Mouse (Mus musculus): Measurements from ENCODE around the gene Robo1. TPM values are rescaled to one million over a fixed set of nuclear protein-coding genes. Genes with fewer than 3 reads are reported as not detected.

Robo1 gene
- polyA plus RNA-seq, 1 experiment, result 74.4 TPM

DNA sequence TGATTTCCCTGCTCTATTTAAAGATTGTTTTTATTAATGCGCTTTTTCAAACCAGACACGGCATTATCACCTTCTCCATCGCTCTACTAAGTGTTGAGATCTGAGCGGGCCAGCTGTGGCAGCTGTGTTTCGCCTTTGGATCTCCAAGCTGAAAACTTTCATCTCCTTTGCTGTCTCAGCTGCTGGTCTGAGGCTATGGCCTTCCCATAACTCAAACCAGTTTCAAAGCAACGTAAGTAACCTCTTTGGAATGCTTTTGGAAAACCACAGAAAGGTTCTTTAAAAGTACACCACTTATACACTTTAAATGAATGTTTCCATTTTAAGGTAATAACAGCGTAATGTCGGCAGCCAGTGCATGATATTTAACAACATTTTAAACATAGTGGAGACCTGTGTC lies 520.3 kb downstream of the Robo1 start:
- no peak overlapping the region for H3K4me3 ChIP-seq (ENCODE audit: insufficient read depth, low read depth, low read length)
- no peak overlapping the region for H3K27ac ChIP-seq (ENCODE audit: insufficient read depth, low read depth, low read length)
- H3K4me1 ChIP-seq (ENCODE audit: control insufficient read depth, insufficient read depth, low read length), result no peaks in the 10 kb centered on the region
- no peak for TF ChIP-seq POLR2A (IDR thresholded peaks at IDR 0.05; ENCODE audit: insufficient read depth, low read depth, low read length)
- TF ChIP-seq CTCF (IDR thresholded peaks at IDR 0.05; ENCODE audit: insufficient read depth, low read depth, low read length), result no peak
- WGBS, result 84% methylated on average over 8 of the region's 8 CpGs

DNA sequence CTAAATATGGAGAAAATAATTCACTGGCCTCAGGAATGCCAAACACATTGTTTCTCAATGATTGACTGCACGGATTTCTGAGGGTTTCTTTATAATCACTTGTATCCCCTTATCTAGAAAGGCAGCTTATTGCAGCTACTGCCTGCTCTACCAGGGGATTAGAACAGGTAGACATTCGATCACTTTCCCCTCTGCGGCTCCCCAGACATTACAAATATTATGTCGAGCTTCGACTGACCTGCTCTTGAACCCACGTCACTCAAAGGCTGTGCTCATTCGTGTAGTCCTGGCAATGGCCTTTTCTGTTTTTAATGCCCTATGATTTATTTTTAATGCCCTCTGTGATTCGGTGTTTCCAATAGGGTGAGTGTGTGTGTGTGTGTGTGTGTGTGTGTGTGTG lies 521.4 kb downstream of the Robo1 start:
- Histone ChIP-seq H3K4me1 (ENCODE audit: control insufficient read depth, insufficient read depth, low read length) (no peaks in the 10 kb centered on the region), H3K4me3 (ENCODE audit: insufficient read depth, low read depth, low read length) (no peak overlapping the region), H3K27ac (ENCODE audit: insufficient read depth, low read depth, low read length) (no peak overlapping the region)
- 88% methylated on average over 8 of the region's 8 CpGs for WGBS
- TF ChIP-seq CTCF (IDR thresholded peaks at IDR 0.05; ENCODE audit: insufficient read depth, low read depth, low read length), result no peak
- no peak for TF ChIP-seq POLR2A (IDR thresholded peaks at IDR 0.05; ENCODE audit: insufficient read depth, low read depth, low read length)

DNA sequence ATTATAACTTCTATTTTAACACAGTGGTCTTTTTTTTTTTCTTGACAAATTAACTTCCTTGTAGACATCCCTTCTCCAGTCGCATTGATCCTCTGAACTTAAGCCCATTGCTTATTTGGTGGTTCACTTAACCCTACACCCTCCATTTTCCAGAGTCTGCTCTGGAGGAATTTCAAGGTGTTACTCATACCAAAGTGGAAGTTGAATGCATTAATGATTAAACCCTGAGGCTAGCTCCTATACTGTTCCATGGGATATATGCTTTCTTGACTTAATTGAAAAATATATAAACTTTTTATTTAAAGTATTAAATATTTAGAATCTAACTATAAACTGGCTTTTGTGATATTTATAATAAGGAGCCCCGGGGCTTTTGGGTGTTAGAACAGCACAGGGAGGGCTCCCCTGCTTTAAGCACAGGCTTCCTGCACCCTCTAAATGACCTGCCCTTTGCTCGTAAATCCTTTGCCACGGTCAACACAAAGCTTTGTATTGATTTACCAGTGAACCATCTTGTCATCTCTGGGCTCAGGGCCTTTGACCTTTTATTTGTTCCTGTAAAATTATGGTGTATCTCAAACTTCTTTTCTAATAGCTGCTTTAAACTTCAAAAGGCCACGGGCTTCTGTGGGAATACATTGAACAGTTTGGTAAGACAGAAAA lies 522.4 kb downstream of the Robo1 start:
- 87% methylated on average over 5 of the region's 5 CpGs for WGBS
- TF ChIP-seq CTCF (IDR thresholded peaks at IDR 0.05; ENCODE audit: insufficient read depth, low read depth, low read length) (no peak), POLR2A (IDR thresholded peaks at IDR 0.05; ENCODE audit: insufficient read depth, low read depth, low read length) (no peak)
- no peak overlapping the region for H3K4me3 ChIP-seq (ENCODE audit: insufficient read depth, low read depth, low read length)
- H3K4me1 ChIP-seq (ENCODE audit: control insufficient read depth, insufficient read depth, low read length), result no peaks in the 10 kb centered on the region
- no peak overlapping the region for H3K27ac ChIP-seq (ENCODE audit: insufficient read depth, low read depth, low read length)

DNA sequence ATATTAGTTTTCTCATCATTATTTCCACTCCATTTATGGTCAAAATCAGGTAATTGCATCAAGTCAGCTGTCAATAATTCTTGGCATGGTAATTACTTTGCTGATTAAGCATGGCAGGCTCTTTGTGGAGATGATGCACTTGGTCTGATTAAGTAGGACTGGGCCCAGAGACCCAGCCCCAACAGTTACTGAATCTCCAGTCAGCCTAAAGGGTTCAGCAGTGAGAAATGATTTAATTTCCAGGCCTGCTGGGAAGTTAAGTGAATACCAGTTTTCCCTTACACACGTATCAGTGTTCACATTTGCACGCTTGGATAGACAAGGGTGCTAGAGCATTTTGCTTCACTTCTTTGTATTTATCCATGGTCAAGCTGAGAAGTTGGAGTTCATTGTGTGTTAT lies 526.2 kb downstream of the Robo1 start:
- H3K4me3 ChIP-seq (ENCODE audit: insufficient read depth, low read depth, low read length), result no peak overlapping the region
- WGBS, result 89% methylated on average over 2 of the region's 2 CpGs
- no peaks in the 10 kb centered on the region for H3K4me1 ChIP-seq (ENCODE audit: control insufficient read depth, insufficient read depth, low read length)
- TF ChIP-seq CTCF (IDR thresholded peaks at IDR 0.05; ENCODE audit: insufficient read depth, low read depth, low read length), result no peak
- TF ChIP-seq POLR2A (IDR thresholded peaks at IDR 0.05; ENCODE audit: insufficient read depth, low read depth, low read length), result no peak
- H3K27ac ChIP-seq (ENCODE audit: insufficient read depth, low read depth, low read length), result no peak overlapping the region

- Histone ChIP-seq H3K4me1 (ENCODE audit: control insufficient read depth, insufficient read depth, low read length) (no peaks in the 10 kb centered on the region), H3K27ac (ENCODE audit: insufficient read depth, low read depth, low read length) (no peak overlapping the region), H3K4me3 (ENCODE audit: insufficient read depth, low read depth, low read length) (no peak overlapping the region)
- 60% methylated on average over 1 of the region's 1 CpGs for whole genome bisulfite sequencing
- TF ChIP-seq POLR2A (IDR thresholded peaks at IDR 0.05; ENCODE audit: insufficient read depth, low read depth, low read length) (no peak), CTCF (IDR thresholded peaks at IDR 0.05; ENCODE audit: insufficient read depth, low read depth, low read length) (no peak)
These were observed 530.9 kb downstream of the Robo1 start for GRCm38 (mm10) chr16:72839031-72839430.

DNA sequence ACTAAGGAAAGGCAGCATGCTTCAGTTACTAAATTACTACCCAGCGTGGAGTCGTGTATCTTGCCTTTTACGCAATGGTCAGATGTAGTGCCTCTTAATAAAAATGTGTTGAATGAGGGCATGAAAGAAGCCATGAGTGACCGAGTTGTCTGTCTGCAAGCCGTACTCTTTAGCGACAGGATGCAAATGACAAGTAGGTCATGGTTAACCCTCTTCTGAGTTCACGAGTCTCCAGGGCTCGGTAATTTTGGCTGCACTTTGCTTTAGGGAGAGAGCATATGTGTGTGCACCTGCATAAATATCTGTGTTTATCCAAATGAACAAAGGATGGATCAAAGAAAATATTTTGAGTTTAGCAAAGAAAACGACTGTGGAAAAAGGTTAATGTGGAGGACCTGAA lies 533.0 kb downstream of the Robo1 start:
- 66% methylated on average over 9 of the region's 9 CpGs for WGBS
- Histone ChIP-seq H3K27ac (ENCODE audit: insufficient read depth, low read depth, low read length) (no peak overlapping the region), H3K4me1 (ENCODE audit: control insufficient read depth, insufficient read depth, low read length) (no peaks in the 10 kb centered on the region), H3K4me3 (ENCODE audit: insufficient read depth, low read depth, low read length) (no peak overlapping the region)
- TF ChIP-seq POLR2A (IDR thresholded peaks at IDR 0.05; ENCODE audit: insufficient read depth, low read depth, low read length), result no peak
- no peak for TF ChIP-seq CTCF (IDR thresholded peaks at IDR 0.05; ENCODE audit: insufficient read depth, low read depth, low read length)

DNA sequence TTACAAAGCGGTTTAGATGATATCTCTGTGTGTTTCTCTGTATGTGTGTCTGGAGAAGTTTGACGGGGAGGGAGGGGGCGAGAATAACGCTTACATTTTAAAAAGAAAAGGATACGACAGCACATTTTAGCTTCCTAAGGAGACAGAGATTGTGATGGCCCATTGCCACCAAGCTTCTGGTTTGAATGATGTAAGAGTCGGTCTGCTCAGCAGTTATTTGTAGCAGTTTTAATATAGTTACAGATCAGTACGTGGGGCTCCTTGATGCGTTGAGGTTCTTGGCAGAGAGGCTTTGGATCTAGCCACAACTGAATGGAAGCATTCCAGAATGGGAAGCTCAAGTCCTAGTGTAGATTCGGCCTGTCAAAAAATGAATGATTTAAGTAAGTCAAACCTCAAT lies 546.0 kb downstream of the Robo1 start:
- H3K4me1 ChIP-seq (ENCODE audit: control insufficient read depth, insufficient read depth, low read length), result no peaks in the 10 kb centered on the region
- no peak overlapping the region for H3K27ac ChIP-seq (ENCODE audit: insufficient read depth, low read depth, low read length)
- TF ChIP-seq POLR2A (IDR thresholded peaks at IDR 0.05; ENCODE audit: insufficient read depth, low read depth, low read length) (no peak), CTCF (IDR thresholded peaks at IDR 0.05; ENCODE audit: insufficient read depth, low read depth, low read length) (no peak)
- WGBS, result 86% methylated on average over 9 of the region's 9 CpGs
- H3K4me3 ChIP-seq (ENCODE audit: insufficient read depth, low read depth, low read length), result no peak overlapping the region

DNA sequence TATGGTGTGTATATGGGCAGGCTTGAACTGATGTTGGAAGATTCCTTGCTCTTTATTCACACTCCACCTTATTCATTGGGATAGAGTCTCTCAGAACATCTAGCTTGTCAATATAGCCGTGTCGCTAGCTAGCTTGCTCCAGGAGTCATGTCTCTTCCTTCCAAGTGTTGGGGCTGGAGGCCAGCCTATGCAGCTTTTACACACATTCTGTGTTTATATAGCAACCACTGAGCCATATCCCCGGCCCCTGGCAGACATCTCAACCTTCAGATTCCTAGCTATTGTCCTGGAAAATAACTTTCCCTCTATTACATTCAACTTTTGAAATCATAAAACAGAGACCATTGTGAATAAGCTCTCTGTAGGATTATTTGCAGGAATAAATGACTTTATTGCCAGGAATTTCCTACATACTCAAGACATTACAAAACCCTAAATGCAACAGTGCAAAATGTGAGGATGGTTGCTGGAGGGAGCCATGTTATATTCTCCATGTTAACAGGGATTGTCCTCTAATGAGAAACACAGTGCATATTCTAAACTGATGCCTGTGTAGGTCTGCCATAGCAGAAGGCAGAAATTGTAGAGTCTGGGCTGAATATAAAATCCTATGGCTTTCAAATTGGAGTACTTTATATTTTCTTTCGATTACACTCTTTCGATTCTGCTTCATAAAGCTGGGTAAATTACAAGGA lies 546.9 kb downstream of the Robo1 start:
- TF ChIP-seq POLR2A (IDR thresholded peaks at IDR 0.05; ENCODE audit: insufficient read depth, low read depth, low read length) (no peak), CTCF (IDR thresholded peaks at IDR 0.05; ENCODE audit: insufficient read depth, low read depth, low read length) (no peak)
- 93% methylated on average over 5 of the region's 5 CpGs for WGBS
- no peak overlapping the region for H3K27ac ChIP-seq (ENCODE audit: insufficient read depth, low read depth, low read length)
- no peaks in the 10 kb centered on the region for H3K4me1 ChIP-seq (ENCODE audit: control insufficient read depth, insufficient read depth, low read length)
- no peak overlapping the region for H3K4me3 ChIP-seq (ENCODE audit: insufficient read depth, low read depth, low read length)

DNA sequence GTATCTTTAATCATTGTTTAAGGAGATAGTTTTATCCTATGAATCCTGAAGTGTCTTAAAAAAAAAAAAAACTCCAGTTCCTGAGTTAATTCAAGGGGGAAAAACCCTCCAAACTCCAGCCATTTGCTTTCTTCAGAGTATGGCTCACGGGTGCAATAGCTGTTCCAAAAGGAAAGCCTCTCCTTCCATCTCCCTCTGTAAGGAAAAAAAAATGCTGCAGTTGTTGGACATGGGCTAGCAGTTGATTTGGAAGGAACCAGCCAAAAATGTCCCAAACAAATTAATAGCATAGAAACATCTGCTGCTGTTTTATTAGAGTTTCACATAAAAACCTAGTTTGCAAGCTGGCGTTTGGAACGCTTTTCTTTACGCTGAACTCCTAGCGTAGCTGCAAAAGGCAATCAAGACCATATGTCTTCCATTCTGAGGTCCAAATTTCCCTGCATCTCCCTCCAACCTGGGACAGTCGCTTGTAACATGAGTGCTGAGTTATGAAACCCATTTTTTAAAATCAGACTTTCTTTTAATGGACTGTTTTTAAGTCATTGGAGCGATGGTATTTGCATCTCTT lies 553.7 kb downstream of the Robo1 start:
- Histone ChIP-seq H3K4me3 (ENCODE audit: insufficient read depth, low read depth, low read length) (no peak overlapping the region), H3K4me1 (ENCODE audit: control insufficient read depth, insufficient read depth, low read length) (no peaks in the 10 kb centered on the region), H3K27ac (ENCODE audit: insufficient read depth, low read depth, low read length) (no peak overlapping the region)
- TF ChIP-seq CTCF (IDR thresholded peaks at IDR 0.05; ENCODE audit: insufficient read depth, low read depth, low read length) (no peak), POLR2A (IDR thresholded peaks at IDR 0.05; ENCODE audit: insufficient read depth, low read depth, low read length) (no peak)
- 89% methylated on average over 7 of the region's 7 CpGs for WGBS
